Mouse (Mus musculus) embryonic facial prominence, embryonic 13.5 days (tissue): ENCODE results near the gene Nudt6. TPM values are rescaled to one million over a fixed set of nuclear protein-coding genes. Genes with fewer than 3 reads are reported as not detected.

ENCODE experiments used
- ATAC-seq: fragments of 200-750 bp; cut with Nextera tagmentation; 2 replicates; pipeline ENCODE4 v1.8.0; 2017; ENCODE audit warnings: low read depth; ENCODE audit not compliant: insufficient number of reproducible peaks, insufficient read depth, low FRiP score, low TSS enrichment
- H3K27ac ChIP-seq: fragments of 300-500 bp; sonication (generic); 2 replicates; pipeline ENCODE4 v1.5.1; 2015; ENCODE audit warnings: moderate library complexity, mild to moderate bottlenecking, inconsistent platforms
- H3K27me3 ChIP-seq: fragments of 300-500 bp; sonication (generic); 2 replicates; pipeline ENCODE4 v1.6.1; 2015; ENCODE audit warnings: mild to moderate bottlenecking, inconsistent platforms
- H3K36me3 ChIP-seq: fragments of 300-500 bp; sonication (generic); 2 replicates; pipeline ENCODE4 v1.6.1; 2015; ENCODE audit warnings: mild to moderate bottlenecking, inconsistent platforms
- H3K4me1 ChIP-seq: fragments of 300-500 bp; sonication (generic); 2 replicates; pipeline ENCODE4 v1.6.1; 2015; ENCODE audit warnings: inconsistent platforms
- H3K4me2 ChIP-seq: fragments of 300-500 bp; sonication (generic); 2 replicates; pipeline ENCODE4 v1.6.1; 2015; ENCODE audit warnings: moderate library complexity, mild to moderate bottlenecking, inconsistent platforms
- H3K4me3 ChIP-seq: fragments of 300-500 bp; sonication (generic); 2 replicates; pipeline ENCODE4 v1.5.1; 2015; ENCODE audit warnings: mild to moderate bottlenecking, inconsistent platforms
- H3K9ac ChIP-seq: fragments of 300-500 bp; sonication (generic); 2 replicates; pipeline ENCODE4 v1.6.1; 2015; ENCODE audit warnings: mild to moderate bottlenecking, inconsistent platforms
- H3K9me3 ChIP-seq: fragments of 300-500 bp; sonication (generic); 2 replicates; pipeline ENCODE4 v1.6.1; 2016; ENCODE audit warnings: inconsistent platforms
- WGBS: fragments of 180-500 bp; shearing (Covaris S2); methylation state at CpG from one replicate; pipeline ENCODE4 v1.1.7; 2015; ENCODE audit warnings: mixed read lengths; 5-methylcytosine and 5-hydroxymethylcytosine counted together
- polyA plus RNA-seq: library from polyadenylated mRNA; unstranded; fragments of >200 nt; fragmentation: Nextera tagmentation; extraction: Ambion mirVana; gene quantifications from 2 replicates; pipeline ENCODE4 v1.2.1, GENCODE M21; 2015

The Nudt6 gene
- polyA plus RNA-seq, 1 experiment from 2014 or later: 4.7 TPM

- Histone ChIP-seq H3K36me3 (no peaks in the 10 kb centered on the region), H3K4me1 (peaks cover 51% of the 10 kb centered on the region), H3K4me2 (no peak overlapping the region), H3K9me3 (no peaks in the 10 kb centered on the region), H3K4me3 (no peak overlapping the region), H3K27me3 (no peaks in the 10 kb centered on the region), H3K27ac (peak overlapping the region; percentile 81), H3K9ac (no peak overlapping the region)
- ATAC-seq: no peak
- 67% methylated on average over 18 of the region's 18 CpGs for whole genome bisulfite sequencing
Measured at GRCm38 (mm10) chr3:37379930-37380881, 39.8 kb downstream of the Nudt6 start.

- no peak for ATAC-seq
- Histone ChIP-seq H3K4me1 (peaks cover 45% of the 10 kb centered on the region), H3K27ac (no peak overlapping the region; the same call in 1 of the 2 replicates), H3K36me3 (no peaks in the 10 kb centered on the region), H3K27me3 (no peaks in the 10 kb centered on the region), H3K4me2 (no peak overlapping the region), H3K9me3 (no peaks in the 10 kb centered on the region), H3K9ac (no peak overlapping the region), H3K4me3 (no peak overlapping the region)
- 84% methylated on average over 14 of the region's 14 CpGs for WGBS
Measured at GRCm38 (mm10) chr3:37379201-37379600, 40.8 kb downstream of the Nudt6 start.

- no peak for ATAC-seq
- 60% methylated on average over 6 of the region's 6 CpGs for WGBS
- Histone ChIP-seq H3K4me2 (no peak overlapping the region), H3K4me3 (no peak overlapping the region), H3K9ac (no peak overlapping the region), H3K27ac (peak overlapping the region; percentile 12; the same call in 1 of the 2 replicates), H3K36me3 (no peaks in the 10 kb centered on the region), H3K4me1 (peaks cover 41% of the 10 kb centered on the region), H3K27me3 (no peaks in the 10 kb centered on the region), H3K9me3 (no peaks in the 10 kb centered on the region)
Measured at GRCm38 (mm10) chr3:37378412-37378811, 41.6 kb downstream of the Nudt6 start.

DNA sequence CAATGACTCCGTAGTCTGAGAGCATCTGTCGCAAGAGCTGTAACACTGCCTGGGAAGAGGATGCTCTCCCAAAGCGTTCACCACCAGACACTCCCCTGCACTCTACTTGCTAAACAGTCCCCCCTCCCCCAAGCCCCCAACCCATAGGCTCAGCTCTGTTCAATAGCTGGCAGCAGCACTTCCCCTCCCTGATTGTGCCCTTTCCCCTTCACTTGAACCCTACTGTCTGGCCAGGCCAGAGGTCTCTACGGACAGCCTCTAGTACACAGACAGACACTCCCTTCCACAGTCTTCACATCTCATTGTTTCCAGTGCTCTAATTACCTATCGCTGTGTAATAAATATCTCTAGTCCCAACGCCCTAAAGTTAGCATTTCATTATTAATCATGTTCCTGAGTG is 42.1 kb downstream of the Nudt6 start:
- no peak overlapping the region for H3K4me2 ChIP-seq
- ATAC-seq: no peak
- H3K27me3 ChIP-seq: no peaks in the 10 kb centered on the region
- H3K9ac ChIP-seq: 0 out of 2 replicates have a peak overlapping the region, but pooled peaks have one; percentile 11
- H3K36me3 ChIP-seq: no peaks in the 10 kb centered on the region
- H3K4me3 ChIP-seq: no peak overlapping the region
- H3K4me1 ChIP-seq: peaks cover 38% of the 10 kb centered on the region
- H3K27ac ChIP-seq: 0 out of 2 replicates have a peak overlapping the region, but pooled peaks have one; percentile 12
- no peaks in the 10 kb centered on the region for H3K9me3 ChIP-seq
- WGBS: 69% methylated on average over 6 of the region's 6 CpGs

GRCm38 (mm10) chr3:37373712-37374111 is 46.3 kb downstream of the Nudt6 start:
- peaks cover 13% of the 10 kb centered on the region; the same call in 1 of the 2 replicates for H3K4me1 ChIP-seq
- H3K4me3 ChIP-seq: no peak overlapping the region
- peak overlapping the region; percentile 44; the same call in 1 of the 2 replicates for H3K27ac ChIP-seq
- H3K36me3 ChIP-seq: no peaks in the 10 kb centered on the region
- 83% methylated on average over 11 of the region's 11 CpGs for WGBS
- no peaks in the 10 kb centered on the region for H3K9me3 ChIP-seq
- no peak overlapping the region for H3K9ac ChIP-seq
- H3K27me3 ChIP-seq: no peaks in the 10 kb centered on the region
- ATAC-seq: no peak
- H3K4me2 ChIP-seq: no peak overlapping the region

DNA sequence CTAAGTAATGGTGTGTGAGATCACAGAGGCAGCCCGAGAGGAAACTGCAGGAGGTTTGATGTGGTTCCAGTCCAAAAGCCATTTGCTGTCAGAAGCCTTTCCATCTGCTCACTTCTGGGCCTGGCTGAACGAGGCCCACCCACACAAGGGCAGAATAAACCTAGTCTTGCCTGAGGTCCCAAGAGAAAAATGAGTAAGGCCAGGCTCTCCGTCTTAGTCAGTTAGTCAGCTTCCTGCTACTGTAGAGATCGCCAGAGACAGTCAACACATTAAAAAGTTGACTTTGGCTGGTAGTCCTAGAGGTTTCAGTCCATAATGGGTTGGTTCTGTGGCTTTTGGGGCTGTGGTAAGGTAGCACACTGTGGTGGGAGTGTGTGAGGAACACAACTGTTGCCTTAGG is 49.6 kb downstream of the Nudt6 start:
- H3K27me3 ChIP-seq: no peaks in the 10 kb centered on the region
- 73% methylated on average over 4 of the region's 4 CpGs for WGBS
- H3K9ac ChIP-seq: no peak overlapping the region
- H3K9me3 ChIP-seq: no peaks in the 10 kb centered on the region
- peaks cover 4% of the 10 kb centered on the region; the same call in 1 of the 2 replicates for H3K4me1 ChIP-seq
- no peak for ATAC-seq
- H3K36me3 ChIP-seq: no peaks in the 10 kb centered on the region
- no peak overlapping the region for H3K27ac ChIP-seq
- H3K4me3 ChIP-seq: no peak overlapping the region
- H3K4me2 ChIP-seq: no peak overlapping the region

DNA sequence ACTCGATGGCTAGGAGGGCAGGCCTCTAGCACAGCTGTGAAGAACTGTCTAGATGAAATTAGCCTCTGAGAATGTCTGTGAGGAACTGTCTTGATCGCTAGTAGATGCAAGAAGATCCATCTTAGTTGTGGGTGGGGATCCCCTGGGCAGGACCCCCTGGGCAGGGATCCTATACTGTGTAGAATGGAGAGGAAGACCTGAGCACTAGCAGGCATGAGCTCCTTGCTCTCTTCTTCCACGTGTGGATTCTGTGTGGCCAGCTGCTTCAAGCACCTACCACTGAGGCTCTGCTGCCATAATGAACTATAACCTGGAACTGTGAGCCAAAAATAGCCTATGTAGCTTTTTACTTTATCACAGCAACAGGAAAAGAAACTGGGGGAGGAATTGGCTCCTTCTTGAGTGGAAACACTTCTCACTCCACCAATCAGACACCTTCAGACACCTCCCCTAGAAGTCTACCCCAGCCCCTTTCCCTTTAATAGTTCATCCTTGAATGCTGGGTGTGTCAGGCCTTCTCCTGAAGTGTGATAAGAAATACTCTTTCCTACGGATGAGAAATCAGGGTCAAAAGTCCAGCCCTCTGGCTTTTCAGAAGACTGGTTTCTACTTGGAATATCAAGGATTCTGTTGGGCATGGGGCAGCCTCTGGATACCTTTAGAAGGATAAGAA is 53.5 kb downstream of the Nudt6 start:
- H3K27me3 ChIP-seq: no peaks in the 10 kb centered on the region
- no peaks in the 10 kb centered on the region for H3K36me3 ChIP-seq
- WGBS: 68% methylated on average over 4 of the region's 4 CpGs
- no peak overlapping the region for H3K4me3 ChIP-seq
- H3K27ac ChIP-seq: no peak overlapping the region
- H3K4me1 ChIP-seq: no peaks in the 10 kb centered on the region
- ATAC-seq: no peak
- H3K9me3 ChIP-seq: no peaks in the 10 kb centered on the region
- H3K9ac ChIP-seq: no peak overlapping the region
- no peak overlapping the region for H3K4me2 ChIP-seq

GRCm38 (mm10) chr3:37365976-37366375 is 54.0 kb downstream of the Nudt6 start:
- Histone ChIP-seq H3K27ac (no peak overlapping the region), H3K27me3 (no peaks in the 10 kb centered on the region), H3K9ac (no peak overlapping the region), H3K4me1 (no peaks in the 10 kb centered on the region), H3K4me2 (no peak overlapping the region), H3K4me3 (no peak overlapping the region), H3K9me3 (no peaks in the 10 kb centered on the region), H3K36me3 (no peaks in the 10 kb centered on the region)
- 34% methylated on average over 3 of the region's 3 CpGs for WGBS
- no peak for ATAC-seq

DNA sequence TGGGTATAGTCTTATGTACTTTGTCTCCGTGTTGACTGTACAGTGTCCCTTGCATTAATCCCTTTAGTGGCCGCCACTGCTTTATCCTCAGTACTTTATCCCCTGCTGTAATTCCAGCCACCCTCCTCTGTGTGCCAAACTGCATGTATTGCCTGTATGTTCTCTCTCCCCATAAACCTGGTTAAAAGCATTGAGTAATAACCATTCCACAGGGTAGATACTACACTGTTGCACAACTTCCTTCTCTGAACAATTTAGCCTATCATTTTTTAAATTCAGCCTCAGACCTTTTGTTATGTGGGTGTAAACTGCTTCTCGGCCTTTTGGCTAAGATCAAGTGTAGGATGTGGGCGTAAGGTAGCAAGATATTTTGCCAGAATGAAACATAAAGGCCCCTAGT is 54.9 kb downstream of the Nudt6 start:
- Histone ChIP-seq H3K27ac (no peak overlapping the region), H3K9me3 (no peaks in the 10 kb centered on the region), H3K36me3 (no peaks in the 10 kb centered on the region), H3K4me1 (no peaks in the 10 kb centered on the region), H3K4me2 (no peak overlapping the region), H3K9ac (no peak overlapping the region), H3K27me3 (no peaks in the 10 kb centered on the region), H3K4me3 (no peak overlapping the region)
- ATAC-seq: no peak
- WGBS: 85% methylated on average over 4 of the region's 4 CpGs

DNA sequence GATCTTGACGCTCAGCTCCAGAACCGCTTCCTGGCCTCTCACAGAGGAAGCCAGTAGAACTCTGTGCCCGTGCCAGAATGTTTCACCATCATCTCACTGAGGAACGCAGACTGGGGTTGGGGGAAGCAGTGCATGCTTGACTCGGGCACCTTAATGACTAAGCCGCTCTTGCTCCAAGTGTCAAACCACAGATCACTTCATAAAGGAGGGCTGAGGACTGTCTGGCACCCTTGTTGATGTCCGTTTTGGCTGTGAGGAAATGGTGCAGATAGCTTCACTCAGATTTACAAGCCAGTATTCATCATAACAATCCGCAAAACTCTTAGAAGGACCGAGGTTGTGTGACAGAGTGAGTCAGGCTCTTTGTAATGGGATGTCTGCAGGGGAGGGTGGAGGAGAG is 59.3 kb downstream of the Nudt6 start:
- Histone ChIP-seq H3K9ac (no peak overlapping the region), H3K4me3 (no peak overlapping the region), H3K4me1 (no peaks in the 10 kb centered on the region), H3K4me2 (no peak overlapping the region), H3K9me3 (no peaks in the 10 kb centered on the region), H3K27me3 (no peaks in the 10 kb centered on the region), H3K36me3 (no peaks in the 10 kb centered on the region), H3K27ac (no peak overlapping the region)
- ATAC-seq: no peak
- WGBS: 88% methylated on average over 9 of the region's 9 CpGs
